Mouse (Mus musculus): ENCODE results near the gene Smim7.

Gene Smim7

GRCm38 (mm10) chr8:72547122-72547801 is 23.6 kb downstream of the Smim7 start:
- peak in 1 of 2 experiments; percentile 57 for DNase-seq

GRCm38 (mm10) chr8:72539234-72539633 is 31.7 kb downstream of the Smim7 start:
- DNase-seq = peak; percentile 37 to 40

GRCm38 (mm10) chr8:72534888-72535287 is 36.0 kb downstream of the Smim7 start:
- no peak for DNase-seq

- no peak for DNase-seq
Observed at GRCm38 (mm10) chr8:72532103-72532502, 38.8 kb downstream of the Smim7 start.

GRCm38 (mm10) chr8:72521888-72522287 is 49.0 kb downstream of the Smim7 start:
- no peak for DNase-seq

- DNase-seq = no peak
Observed at GRCm38 (mm10) chr8:72517421-72517988, 53.4 kb downstream of the Smim7 start.
